Mouse (Mus musculus) C2C12 (cell line): ENCODE data around the gene Arhgef3. TPM values are rescaled to one million over a fixed set of nuclear protein-coding genes. Genes with fewer than 3 reads are reported as not detected.

ENCODE experiments used
- H3K27me3 ChIP-seq: one replicate; pipeline ENCODE4 v1.6.1; 2011; ENCODE audit not compliant: control insufficient read depth, insufficient read depth, insufficient read length
- H3K36me3 ChIP-seq: one replicate; pipeline ENCODE4 v1.6.1; 2011; ENCODE audit not compliant: control insufficient read depth, insufficient read depth
- H3K4me3 ChIP-seq: one replicate; pipeline ENCODE4 v1.5.1; 2011; ENCODE audit warnings: mild to moderate bottlenecking, control low read depth; ENCODE audit not compliant: poor library complexity, insufficient read depth, severe bottlenecking
- H3K79me2 ChIP-seq: one replicate; pipeline ENCODE4 v1.6.1; 2011; ENCODE audit not compliant: control insufficient read depth, insufficient read depth
- H3K79me3 ChIP-seq: one replicate; pipeline ENCODE4 v1.6.1; 2011; ENCODE audit warnings: low read depth, control low read depth
- H3ac ChIP-seq: one replicate; pipeline ENCODE3; 2011; ENCODE audit warnings: low read depth; ENCODE audit not compliant: control insufficient read depth, insufficient read length
- CEBPB ChIP-seq: IDR thresholded peaks from one replicate; pipeline ENCODE4 v1.6.1; 2011; ENCODE audit warnings: low read depth, mild to moderate bottlenecking, control low read depth, moderate library complexity
- CTCF ChIP-seq: IDR thresholded peaks from one replicate; pipeline ENCODE4 v1.5.1; 2011; ENCODE audit not compliant: control insufficient read depth, insufficient read depth, insufficient read length
- FOSL1 ChIP-seq: IDR thresholded peaks from one replicate; pipeline ENCODE4 v1.8.0; 2011; ENCODE audit warnings: mild to moderate bottlenecking, low read length; ENCODE audit not compliant: poor library complexity, insufficient read depth, severe bottlenecking
- MAX ChIP-seq: IDR thresholded peaks from one replicate; pipeline ENCODE4 v1.6.1; 2011; ENCODE audit warnings: mild to moderate bottlenecking, control low read depth
- MYOD1 ChIP-seq: IDR thresholded peaks from one replicate; pipeline ENCODE4 v1.6.1; 2011; ENCODE audit warnings: low read depth; ENCODE audit not compliant: control insufficient read depth, insufficient read length
- MYOG ChIP-seq: IDR thresholded peaks from one replicate; pipeline ENCODE4 v1.6.1; 2011; ENCODE audit not compliant: control insufficient read depth, insufficient read length; ENCODE audit errors: extremely low read depth
- USF1 ChIP-seq: IDR thresholded peaks from one replicate; pipeline ENCODE4 v1.6.1; 2011; ENCODE audit warnings: low read depth, mild to moderate bottlenecking, control low read depth, moderate library complexity
- polyA plus RNA-seq: library from polyadenylated mRNA; unstranded; fragments of >200 nt; fragmentation: generic; extraction: Trizol; gene quantifications from one replicate; pipeline ENCODE4 v1.2.1, GENCODE M21; 2012; ENCODE audit warnings: missing spikeins

Gene Arhgef3
- polyA plus RNA-seq, 1 experiment = 1.1 TPM

DNA sequence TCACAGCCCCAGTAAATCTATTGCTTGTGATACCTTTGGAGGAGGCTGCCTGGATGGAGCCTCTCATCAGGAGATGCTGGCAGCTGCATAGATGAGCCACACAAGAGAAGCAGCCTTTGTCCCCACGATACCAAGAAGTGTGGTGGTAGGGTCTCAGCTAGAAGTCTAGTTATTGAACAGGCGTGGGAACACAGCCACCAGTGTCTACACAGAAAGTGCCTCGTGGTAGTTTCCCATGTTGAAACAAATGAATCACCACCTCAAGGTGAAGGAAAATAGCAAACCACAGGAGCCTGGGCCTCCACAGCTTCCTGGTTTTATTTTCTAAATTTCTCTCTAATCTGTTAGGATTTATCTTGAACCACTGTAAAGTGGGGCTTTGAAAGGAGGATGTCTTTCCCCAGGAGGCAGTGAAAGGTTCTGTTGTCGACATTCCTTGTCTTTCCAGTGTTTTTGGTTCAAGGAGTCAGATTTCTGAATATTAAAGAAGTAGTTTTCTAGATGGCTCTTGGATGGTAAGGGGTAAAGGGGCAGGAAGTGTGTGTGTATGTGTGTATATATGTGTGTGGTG, 119.7 kb downstream of the Arhgef3 start:
- Histone ChIP-seq H3ac (no peak overlapping the region), H3K27me3 (no peaks in the 10 kb centered on the region), H3K79me3 (no peaks in the 10 kb centered on the region), H3K79me2 (no peaks in the 10 kb centered on the region), H3K36me3 (no peaks in the 10 kb centered on the region), H3K4me3 (no peak overlapping the region)
- TF ChIP-seq MYOD1 (no peak), MYOG (no peak), MAX (no peak), FOSL1 (no peak), CEBPB (no peak), USF1 (no peak), CTCF (no peak)

DNA sequence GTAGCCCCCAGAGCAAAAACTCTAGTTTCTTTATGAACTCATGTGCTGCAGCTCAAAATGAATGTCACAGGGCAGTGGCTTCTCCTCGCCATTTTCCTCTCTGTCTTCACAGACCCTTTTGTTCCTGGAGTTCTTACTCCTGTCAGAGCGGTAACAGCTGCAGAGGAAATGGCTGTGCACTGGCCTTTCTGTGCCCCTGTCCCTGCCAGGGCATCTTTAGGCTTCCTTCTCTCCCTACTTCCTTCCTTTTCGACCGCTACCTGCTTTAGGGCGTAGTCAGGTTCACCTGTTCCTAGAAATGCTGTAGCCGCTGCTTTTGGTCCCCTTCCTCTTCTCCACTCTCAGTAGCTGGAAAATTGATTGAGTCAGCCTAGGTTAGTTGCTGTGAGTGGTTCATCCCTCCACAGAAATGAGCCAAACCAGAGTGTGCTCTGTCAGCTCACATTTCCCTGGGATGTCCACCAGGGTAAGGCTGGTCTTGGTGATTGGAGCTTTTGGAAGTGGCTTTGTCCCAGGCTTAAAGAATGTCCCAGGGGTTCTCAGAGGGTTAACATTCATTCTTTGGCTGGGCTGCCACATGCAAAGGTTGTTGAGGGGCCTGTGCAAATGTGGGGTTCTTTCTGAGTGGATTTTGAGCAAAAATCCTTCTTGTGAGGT, 121.3 kb downstream of the Arhgef3 start:
- TF ChIP-seq USF1 = no peak
- TF ChIP-seq MYOD1 = no peak
- TF ChIP-seq CTCF = no peak
- no peak for TF ChIP-seq MAX
- TF ChIP-seq FOSL1 = no peak
- no peak for TF ChIP-seq MYOG
- no peak for TF ChIP-seq CEBPB
- H3K79me2 ChIP-seq = no peaks in the 10 kb centered on the region
- H3K27me3 ChIP-seq = no peaks in the 10 kb centered on the region

DNA sequence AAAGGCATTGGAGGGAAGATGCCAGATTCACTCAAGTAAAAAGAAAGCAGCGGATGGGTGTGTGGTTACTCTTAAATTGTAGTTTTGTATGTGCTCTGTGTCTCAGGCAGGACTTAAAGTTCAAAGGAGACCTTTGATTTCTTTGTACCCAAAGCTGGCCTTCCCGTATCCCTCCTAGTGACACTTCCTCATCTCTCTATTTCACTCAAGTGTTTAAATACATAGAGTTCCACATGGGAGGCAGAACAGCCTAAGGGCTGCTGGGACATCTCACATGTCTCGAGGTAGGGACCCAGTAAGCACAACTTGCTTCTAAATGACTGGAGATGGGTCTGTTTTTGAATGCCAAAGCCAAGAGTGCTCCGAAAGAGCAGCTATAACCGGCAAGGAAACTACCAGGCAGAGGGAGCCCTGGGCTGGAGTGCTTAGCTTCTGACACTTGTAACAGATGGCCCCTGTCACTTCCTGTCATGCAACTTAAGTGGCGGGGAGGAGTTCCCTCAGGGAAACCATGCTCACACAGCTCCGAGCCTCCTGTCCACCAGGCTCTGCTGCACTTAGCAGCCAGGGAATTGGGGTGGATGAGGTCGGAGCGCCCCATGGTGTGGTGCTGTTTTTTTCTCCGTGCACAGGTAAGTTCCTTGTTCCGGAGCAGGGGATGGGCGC, 123.0 kb downstream of the Arhgef3 start:
- H3K4me3 ChIP-seq = no peak overlapping the region
- no peak for TF ChIP-seq CEBPB
- no peak for TF ChIP-seq USF1
- TF ChIP-seq MYOG = no peak
- no peak for TF ChIP-seq CTCF
- no peak for TF ChIP-seq MAX
- TF ChIP-seq MYOD1 = no peak
- H3K27me3 ChIP-seq = no peaks in the 10 kb centered on the region
- H3K79me3 ChIP-seq = no peaks in the 10 kb centered on the region
- H3ac ChIP-seq = no peak overlapping the region
- H3K36me3 ChIP-seq = no peaks in the 10 kb centered on the region
- H3K79me2 ChIP-seq = no peaks in the 10 kb centered on the region

More for the DNA sequence above, 121.3 kb downstream of the Arhgef3 start:
- Histone ChIP-seq H3K36me3 (no peaks in the 10 kb centered on the region), H3K79me3 (no peaks in the 10 kb centered on the region), H3ac (no peak overlapping the region), H3K4me3 (no peak overlapping the region)

DNA sequence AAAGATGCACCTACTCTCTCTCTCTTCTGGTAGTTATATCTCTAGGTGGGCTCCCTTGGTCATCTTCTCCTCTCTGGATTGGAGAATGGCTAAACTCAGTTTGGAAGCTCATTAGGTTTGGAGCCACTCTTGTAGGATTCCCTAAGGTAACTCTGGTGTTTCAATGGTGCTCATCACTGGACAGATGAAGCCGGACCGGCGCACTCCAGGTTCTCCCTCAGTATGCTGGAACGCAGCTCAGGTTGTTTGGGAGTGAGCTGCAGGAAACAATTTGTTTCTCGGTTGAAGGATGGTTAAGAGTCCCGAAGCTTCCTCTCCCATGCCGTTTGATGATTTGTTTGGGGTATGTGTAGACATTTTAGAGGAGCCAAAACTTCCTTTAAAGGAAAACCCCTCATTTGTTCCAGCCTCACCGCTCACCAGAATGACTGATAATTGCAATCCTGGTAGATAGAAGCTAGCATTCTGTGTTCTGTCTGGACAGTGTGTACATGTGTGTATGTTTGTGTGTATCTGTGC, 124.0 kb downstream of the Arhgef3 start:
- Histone ChIP-seq H3K27me3 (no peaks in the 10 kb centered on the region), H3K36me3 (no peaks in the 10 kb centered on the region), H3K79me3 (no peaks in the 10 kb centered on the region), H3K4me3 (no peak overlapping the region), H3ac (no peak overlapping the region), H3K79me2 (no peaks in the 10 kb centered on the region)
- TF ChIP-seq CTCF = no peak
- no peak for TF ChIP-seq CEBPB
- TF ChIP-seq MAX = no peak
- TF ChIP-seq FOSL1 = no peak
- TF ChIP-seq MYOD1 = no peak
- TF ChIP-seq USF1 = no peak
- no peak for TF ChIP-seq MYOG

DNA sequence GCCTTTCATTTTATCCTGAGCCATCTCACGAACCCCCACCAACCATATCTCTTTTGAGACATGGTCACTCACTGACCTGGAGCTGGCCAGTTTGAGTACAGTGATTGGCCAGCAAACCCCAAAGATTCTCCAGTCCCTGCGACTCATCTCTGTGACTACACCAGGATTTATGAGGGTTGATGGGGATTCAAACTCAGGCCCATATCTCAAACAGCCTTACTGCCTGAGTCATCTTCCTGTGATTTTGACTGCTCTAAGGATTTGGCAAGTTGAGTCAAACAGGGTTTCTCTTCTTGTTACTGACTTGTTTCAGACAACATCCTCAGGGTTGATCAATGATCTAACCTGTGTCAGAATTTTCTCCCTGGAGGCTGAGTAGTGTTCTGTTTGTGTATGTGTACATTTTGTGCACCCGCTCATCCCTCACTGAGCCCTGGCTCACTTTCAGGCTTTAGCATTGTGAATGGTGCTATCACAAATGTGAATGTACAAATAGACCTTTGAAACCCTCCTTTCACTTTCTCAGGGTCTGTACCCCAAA, 124.9 kb downstream of the Arhgef3 start:
- no peaks in the 10 kb centered on the region for H3K27me3 ChIP-seq
- no peak overlapping the region for H3K4me3 ChIP-seq
- no peak for TF ChIP-seq USF1
- no peak for TF ChIP-seq FOSL1
- no peak for TF ChIP-seq MAX
- no peak for TF ChIP-seq MYOD1
- no peak for TF ChIP-seq MYOG
- no peak for TF ChIP-seq CTCF
- TF ChIP-seq CEBPB = no peak
- no peaks in the 10 kb centered on the region for H3K36me3 ChIP-seq
- no peaks in the 10 kb centered on the region for H3K79me2 ChIP-seq
- no peak overlapping the region for H3ac ChIP-seq
- H3K79me3 ChIP-seq = no peaks in the 10 kb centered on the region
